Mouse (Mus musculus) hindbrain, postnatal 0 days (tissue): ENCODE measurements at regions not wholly inside any gene's neighbourhood (a gene's known extent, or its start where the extent isn't known, plus 50 kb on each side); places are given as distances from the start of the nearest gene placed in this dataset.

Experiments used
- ATAC-seq: fragments of 200-750 bp; cut with Nextera tagmentation; 2 replicates; pipeline ENCODE4 v1.8.0; 2017; ENCODE audit warnings: mild to moderate bottlenecking, moderate TSS enrichment, moderate library complexity
- DNase-seq: peaks from one replicate; pipeline ENCODE4 v3.0.0-alpha.2; 2015; ENCODE audit warnings: low spot score
- H3K27ac ChIP-seq: fragments of 300-500 bp; sonication (generic); 2 replicates; pipeline ENCODE4 v1.5.1; 2014; ENCODE audit warnings: mild to moderate bottlenecking
- H3K27me3 ChIP-seq: fragments of 300-500 bp; sonication (generic); 2 replicates; pipeline ENCODE4 v1.6.1; 2014; ENCODE audit warnings: low read length, mixed read lengths; ENCODE audit not compliant: insufficient read depth
- H3K36me3 ChIP-seq: fragments of 300-500 bp; sonication (generic); 2 replicates; pipeline ENCODE4 v1.6.1; 2014; ENCODE audit warnings: low read length, mixed read lengths; ENCODE audit not compliant: insufficient read depth
- H3K4me1 ChIP-seq: fragments of 300-500 bp; sonication (generic); 2 replicates; pipeline ENCODE4 v1.6.1; 2014; ENCODE audit warnings: antibody characterized with exemption, low read length, mixed read lengths; ENCODE audit not compliant: insufficient read depth
- H3K4me2 ChIP-seq: fragments of 300-500 bp; sonication (generic); 2 replicates; pipeline ENCODE4 v1.6.1; 2014; ENCODE audit warnings: low read depth, mild to moderate bottlenecking, low read length, moderate library complexity, mixed read lengths
- H3K4me3 ChIP-seq: fragments of 300-500 bp; sonication (generic); 2 replicates; pipeline ENCODE4 v1.5.1; 2014; ENCODE audit warnings: low read length
- H3K9ac ChIP-seq: fragments of 300-500 bp; sonication (generic); replicated peaks from 2 replicates; pipeline ENCODE4 v1.6.1; 2014; ENCODE audit warnings: mild to moderate bottlenecking, low read length, moderate library complexity, mixed read lengths
- H3K9me3 ChIP-seq: fragments of 300-500 bp; sonication (generic); 2 replicates; pipeline ENCODE4 v1.6.1; 2016; ENCODE audit warnings: low read length, mixed read lengths
- CTCF ChIP-seq: IDR thresholded peaks from 2 replicates; pipeline ENCODE4 v1.5.1; 2016; ENCODE audit warnings: antibody characterized with exemption, control low read depth, low read depth
- WGBS: fragments of 180-500 bp; shearing (Covaris S2); extraction: QIAGEN DNeasy Blood & Tissue Kit; methylation state at CpG from one replicate; pipeline ENCODE4 v1.1.7; 2014; 5-methylcytosine and 5-hydroxymethylcytosine counted together

GRCm38 (mm10) chr16:66004689-66005088 is 189.6 kb downstream of the Vgll3 start:
- H3K27me3 ChIP-seq, result no peaks in the 10 kb centered on the region
- H3K4me3 ChIP-seq, result no peak overlapping the region
- H3K4me2 ChIP-seq, result no peak overlapping the region
- no peak overlapping the region for H3K27ac ChIP-seq
- no peaks in the 10 kb centered on the region for H3K4me1 ChIP-seq
- no peak for TF ChIP-seq CTCF
- H3K9me3 ChIP-seq, result no peaks in the 10 kb centered on the region
- H3K9ac ChIP-seq, result no peak overlapping the region
- H3K36me3 ChIP-seq, result no peaks in the 10 kb centered on the region
- DNase-seq, result no peak
- ATAC-seq, result no peak
- 74% methylated on average over 9 of the region's 9 CpGs for WGBS

- Histone ChIP-seq H3K9ac (no peak overlapping the region), H3K27ac (no peak overlapping the region), H3K36me3 (no peaks in the 10 kb centered on the region), H3K27me3 (no peaks in the 10 kb centered on the region), H3K4me1 (no peaks in the 10 kb centered on the region), H3K9me3 (no peaks in the 10 kb centered on the region), H3K4me3 (no peak overlapping the region), H3K4me2 (no peak overlapping the region)
- 52% methylated on average over 7 of the region's 7 CpGs for WGBS
- no peak for ATAC-seq
- TF ChIP-seq CTCF, result peak; percentile 79
- peak; percentile 79 for DNase-seq
Measured at GRCm38 (mm10) chr16:66005954-66006580, 191.0 kb downstream of the Vgll3 start.

GRCm38 (mm10) chr16:66013608-66014007 is 198.6 kb downstream of the Vgll3 start:
- H3K4me3 ChIP-seq, result no peak overlapping the region
- 9% methylated on average over 2 of the region's 2 CpGs for WGBS
- DNase-seq (peak; percentile 74), ATAC-seq (no peak)
- H3K27ac ChIP-seq, result no peak overlapping the region
- TF ChIP-seq CTCF, result peak; percentile 70
- no peaks in the 10 kb centered on the region for H3K36me3 ChIP-seq
- H3K4me2 ChIP-seq, result no peak overlapping the region
- H3K9me3 ChIP-seq, result no peaks in the 10 kb centered on the region
- no peaks in the 10 kb centered on the region for H3K27me3 ChIP-seq
- H3K9ac ChIP-seq, result no peak overlapping the region
- no peaks in the 10 kb centered on the region for H3K4me1 ChIP-seq

GRCm38 (mm10) chr16:66014861-66015602 is 200.0 kb downstream of the Vgll3 start:
- WGBS, result 37% methylated on average over 5 of the region's 5 CpGs
- no peaks in the 10 kb centered on the region for H3K36me3 ChIP-seq
- no peaks in the 10 kb centered on the region for H3K4me1 ChIP-seq
- no peak for DNase-seq
- no peaks in the 10 kb centered on the region for H3K27me3 ChIP-seq
- H3K4me3 ChIP-seq, result no peak overlapping the region
- no peak overlapping the region for H3K27ac ChIP-seq
- no peak overlapping the region for H3K9ac ChIP-seq
- H3K9me3 ChIP-seq, result no peaks in the 10 kb centered on the region
- ATAC-seq, result no peak
- H3K4me2 ChIP-seq, result no peak overlapping the region
- TF ChIP-seq CTCF, result no peak

GRCm38 (mm10) chr16:66017040-66017439 is 202.0 kb downstream of the Vgll3 start:
- Histone ChIP-seq H3K4me1 (no peaks in the 10 kb centered on the region), H3K4me3 (no peak overlapping the region), H3K27ac (no peak overlapping the region), H3K9ac (no peak overlapping the region), H3K27me3 (no peaks in the 10 kb centered on the region), H3K4me2 (no peak overlapping the region), H3K9me3 (no peaks in the 10 kb centered on the region), H3K36me3 (no peaks in the 10 kb centered on the region)
- no peak for TF ChIP-seq CTCF
- no peak for DNase-seq
- 90% methylated on average over 2 of the region's 2 CpGs for WGBS
- ATAC-seq, result no peak

- WGBS, result 52% methylated on average over 2 of the region's 2 CpGs
- Histone ChIP-seq H3K36me3 (no peaks in the 10 kb centered on the region), H3K4me2 (no peak overlapping the region), H3K27ac (no peak overlapping the region), H3K9ac (no peak overlapping the region), H3K27me3 (no peaks in the 10 kb centered on the region), H3K4me3 (no peak overlapping the region), H3K9me3 (no peaks in the 10 kb centered on the region), H3K4me1 (no peaks in the 10 kb centered on the region)
- TF ChIP-seq CTCF, result no peak
- DNase-seq (no peak), ATAC-seq (no peak)
Measured at GRCm38 (mm10) chr16:66023397-66023796, 208.3 kb downstream of the Vgll3 start.
